Mouse (Mus musculus) limb, embryonic 11.5 days (tissue): ENCODE results near the gene Ank3. TPM values are rescaled to one million over a fixed set of nuclear protein-coding genes. Genes with fewer than 3 reads are reported as not detected.

Experiments used
- ATAC-seq: fragments of 200-750 bp; cut with Nextera tagmentation; 2 replicates; pipeline ENCODE4 v1.8.0; 2017; ENCODE audit warnings: low read depth; ENCODE audit not compliant: insufficient number of reproducible peaks, low FRiP score, low TSS enrichment
- DNase-seq: peaks from one replicate; pipeline ENCODE4 v3.0.0-alpha.2; 2015; ENCODE audit warnings: low spot score
- H3K27ac ChIP-seq: fragments of 300-500 bp; sonication (generic); replicated peaks from 2 replicates; pipeline ENCODE4 v1.5.1; 2014; ENCODE audit warnings: low read depth, mild to moderate bottlenecking, low read length
- H3K27me3 ChIP-seq: fragments of 300-500 bp; sonication (generic); 2 replicates; pipeline ENCODE4 v1.6.1; 2014; ENCODE audit warnings: mild to moderate bottlenecking, low read length, mixed read lengths; ENCODE audit not compliant: control insufficient read depth, insufficient read depth
- H3K36me3 ChIP-seq: fragments of 300-500 bp; sonication (generic); 2 replicates; pipeline ENCODE4 v1.6.1; 2014; ENCODE audit warnings: mild to moderate bottlenecking, low read length, moderate library complexity, mixed read lengths; ENCODE audit not compliant: control insufficient read depth, insufficient read depth
- H3K4me1 ChIP-seq: fragments of 300-500 bp; sonication (generic); 2 replicates; pipeline ENCODE4 v1.6.1; 2014; ENCODE audit warnings: low read length, mixed read lengths; ENCODE audit not compliant: control insufficient read depth, insufficient read depth
- H3K4me2 ChIP-seq: fragments of 300-500 bp; sonication (generic); 2 replicates; pipeline ENCODE4 v1.6.1; 2014; ENCODE audit warnings: low read depth, mild to moderate bottlenecking, moderate library complexity; ENCODE audit not compliant: severe bottlenecking
- H3K4me3 ChIP-seq: fragments of 300-500 bp; sonication (generic); 2 replicates; pipeline ENCODE4 v1.5.1; 2014; ENCODE audit warnings: low read depth, low read length
- H3K9ac ChIP-seq: fragments of 300-500 bp; sonication (generic); 2 replicates; pipeline ENCODE4 v1.6.1; 2014; ENCODE audit warnings: mild to moderate bottlenecking, low read length
- H3K9me3 ChIP-seq: fragments of 300-500 bp; sonication (generic); 2 replicates; pipeline ENCODE4 v1.6.1; 2016; ENCODE audit warnings: low read length; ENCODE audit not compliant: control insufficient read depth
- whole genome bisulfite sequencing: fragments of 180-500 bp; shearing (Covaris S2); extraction: QIAGEN DNeasy Blood & Tissue Kit; methylation state at CpG from one replicate; pipeline ENCODE4 v1.1.7; 2014; 5-methylcytosine and 5-hydroxymethylcytosine counted together
- polyA plus RNA-seq: library from polyadenylated mRNA; unstranded; fragments of >200 nt; fragmentation: Nextera tagmentation; extraction: Ambion mirVana; gene quantifications from 2 replicates; pipeline ENCODE4 v1.2.1, GENCODE M21; 2014

Ank3 gene
- polyA plus RNA-seq, 1 experiment from 2014 or later: 22.3 TPM

DNA sequence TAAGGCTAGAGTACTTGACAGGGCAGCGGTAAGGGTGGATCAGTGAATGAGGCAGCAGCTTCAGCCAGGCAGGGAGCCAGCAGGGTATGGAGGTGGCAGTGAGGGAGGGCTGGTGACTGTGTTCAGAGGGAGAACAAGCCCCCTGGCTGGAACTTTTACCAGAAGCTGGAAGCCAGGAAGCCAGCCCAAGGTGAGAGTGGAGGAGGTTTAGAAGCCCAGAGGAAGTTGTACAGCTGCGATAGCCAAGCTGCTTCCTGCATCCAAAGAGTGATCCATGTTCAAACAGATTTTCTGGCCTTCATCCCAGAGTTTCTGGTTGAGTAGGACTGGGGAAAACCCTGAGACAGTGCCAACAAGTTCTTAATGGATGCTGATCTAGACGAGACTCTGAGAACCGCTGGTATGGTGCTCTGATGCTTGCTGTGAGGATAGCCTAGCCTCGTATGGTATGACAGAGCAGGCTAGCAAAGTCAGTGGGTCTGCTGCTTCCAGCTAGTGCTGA lies 213.3 kb downstream of the Ank3 start:
- Histone ChIP-seq H3K4me3 (no peak overlapping the region), H3K27me3 (no peaks in the 10 kb centered on the region), H3K4me2 (no peak overlapping the region), H3K4me1 (no peaks in the 10 kb centered on the region; the same call in 1 of the 2 replicates), H3K9ac (no peak overlapping the region), H3K9me3 (no peaks in the 10 kb centered on the region), H3K27ac (no peak overlapping the region), H3K36me3 (no peaks in the 10 kb centered on the region)
- ATAC-seq (no peak), DNase-seq (no peak)
- WGBS: 84% methylated on average over 5 of the region's 5 CpGs

DNA sequence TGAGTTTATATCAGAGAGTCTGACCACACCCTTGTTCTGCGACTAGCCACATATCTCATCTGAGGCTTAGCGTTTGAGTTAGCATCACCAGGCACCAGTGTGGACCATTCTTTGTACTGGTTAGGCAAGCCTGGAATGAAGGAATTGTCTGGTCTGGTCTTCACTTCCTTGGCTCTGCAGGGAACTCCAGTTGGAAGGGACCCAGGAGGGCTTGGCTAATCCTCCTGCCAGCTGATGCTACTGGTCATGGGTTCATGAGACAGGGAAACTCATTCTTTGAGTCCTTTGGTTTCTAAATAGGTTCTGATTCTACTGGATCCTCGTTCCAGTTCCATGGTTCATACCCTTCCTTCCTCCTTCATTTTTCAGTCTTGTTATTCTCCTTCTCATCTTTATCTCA lies 218.4 kb downstream of the Ank3 start:
- no peak overlapping the region for H3K9ac ChIP-seq
- H3K4me1 ChIP-seq: no peaks in the 10 kb centered on the region; the same call in 1 of the 2 replicates
- H3K36me3 ChIP-seq: no peaks in the 10 kb centered on the region
- no peak for DNase-seq
- no peaks in the 10 kb centered on the region for H3K9me3 ChIP-seq
- no peak for ATAC-seq
- H3K4me3 ChIP-seq: no peak overlapping the region
- no peak overlapping the region for H3K4me2 ChIP-seq
- 89% methylated on average over 3 of the region's 3 CpGs for WGBS
- no peak overlapping the region for H3K27ac ChIP-seq
- H3K27me3 ChIP-seq: no peaks in the 10 kb centered on the region

DNA sequence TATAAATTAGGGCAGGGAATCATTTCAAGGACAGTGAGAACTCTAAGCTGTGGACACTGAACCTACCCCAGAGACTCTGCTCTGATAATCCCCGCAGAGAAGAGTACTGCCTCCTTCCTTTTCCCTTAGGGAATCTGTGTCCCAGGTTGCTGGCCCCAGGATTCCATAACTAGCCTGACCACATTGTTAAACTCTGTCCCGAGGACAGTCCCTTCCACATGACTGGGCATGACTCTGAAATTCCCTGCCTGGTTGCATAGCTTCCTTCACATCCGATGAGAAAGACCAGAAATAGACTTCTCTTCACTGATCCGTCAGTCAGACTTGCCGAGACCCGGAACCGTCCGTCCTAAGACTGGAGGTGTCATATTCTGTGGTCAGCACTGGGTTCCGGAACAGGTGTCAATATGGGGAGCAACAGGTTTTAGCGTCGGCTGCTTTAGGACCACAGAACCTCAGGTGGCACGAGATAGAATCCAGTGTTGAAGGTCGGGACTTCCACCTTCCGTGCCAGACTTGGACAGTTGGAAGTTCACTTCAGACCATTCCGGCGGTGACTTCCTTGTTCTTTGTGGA lies 219.1 kb downstream of the Ank3 start:
- H3K36me3 ChIP-seq: no peaks in the 10 kb centered on the region
- no peaks in the 10 kb centered on the region for H3K9me3 ChIP-seq
- 89% methylated on average over 16 of the region's 16 CpGs for WGBS
- no peak overlapping the region for H3K9ac ChIP-seq
- no peak overlapping the region for H3K27ac ChIP-seq
- H3K4me3 ChIP-seq: no peak overlapping the region
- H3K4me1 ChIP-seq: no peaks in the 10 kb centered on the region
- ATAC-seq (no peak), DNase-seq (no peak)
- H3K4me2 ChIP-seq: no peak overlapping the region
- no peaks in the 10 kb centered on the region for H3K27me3 ChIP-seq

DNA sequence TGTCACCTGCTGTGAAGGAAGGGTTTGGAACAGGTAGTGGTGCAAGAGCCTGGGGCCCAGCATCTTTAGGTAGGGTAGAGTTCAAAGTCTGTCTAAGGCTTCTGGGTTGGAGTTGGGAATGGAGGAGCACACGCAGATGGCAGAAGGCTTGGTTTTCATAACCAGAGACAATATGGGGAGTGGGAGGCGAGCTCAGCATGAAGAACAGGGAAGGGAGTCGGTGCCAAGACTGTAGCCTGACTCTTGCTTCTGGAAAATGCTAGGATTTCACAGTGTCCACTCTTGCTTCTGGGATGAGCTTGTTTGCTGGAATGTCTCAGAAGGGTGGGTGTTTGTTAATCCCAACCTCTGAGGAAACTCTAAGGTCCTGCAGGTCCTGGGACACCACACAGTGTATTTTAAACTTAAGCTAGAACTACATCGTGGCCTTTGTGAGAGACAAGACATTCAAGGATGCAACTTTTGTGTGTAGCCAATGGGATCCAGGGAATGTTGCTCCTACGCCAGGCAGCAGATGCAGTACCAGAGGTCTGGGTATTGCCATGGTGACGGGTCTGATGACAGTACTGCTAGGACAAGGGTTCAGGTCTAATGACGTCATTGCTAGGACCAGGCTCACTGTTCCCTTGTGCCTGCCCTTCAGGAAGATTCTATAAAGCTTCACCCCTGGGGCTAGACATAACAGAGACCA lies 222.3 kb downstream of the Ank3 start:
- Histone ChIP-seq H3K4me3 (no peak overlapping the region), H3K27ac (no peak overlapping the region), H3K4me1 (no peaks in the 10 kb centered on the region), H3K4me2 (no peak overlapping the region), H3K9ac (no peak overlapping the region), H3K36me3 (no peaks in the 10 kb centered on the region), H3K27me3 (no peaks in the 10 kb centered on the region), H3K9me3 (no peaks in the 10 kb centered on the region)
- no peak for ATAC-seq
- 81% methylated on average over 7 of the region's 7 CpGs for WGBS
- no peak for DNase-seq

DNA sequence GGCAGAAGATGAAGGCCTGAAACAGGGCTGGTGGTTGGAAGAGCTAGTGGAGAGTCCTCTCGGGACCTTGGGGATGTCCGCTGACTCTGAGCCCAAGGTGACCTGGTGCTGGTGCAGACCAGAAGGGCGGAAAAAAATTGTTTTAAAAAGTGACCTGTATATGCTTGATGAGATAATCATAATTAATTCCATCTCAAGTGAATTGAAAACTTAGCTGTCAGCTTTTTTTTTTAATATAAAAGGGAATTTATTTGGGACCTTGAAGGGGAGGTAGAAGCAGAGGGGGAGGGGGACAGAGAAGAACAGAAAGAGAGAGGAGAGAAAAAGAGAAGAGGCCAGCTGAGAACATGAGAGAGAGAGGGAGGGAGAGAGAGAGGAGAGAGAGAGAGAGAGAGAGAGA lies 229.2 kb downstream of the Ank3 start:
- Histone ChIP-seq H3K9ac (no peak overlapping the region), H3K36me3 (no peaks in the 10 kb centered on the region), H3K27ac (no peak overlapping the region), H3K4me2 (no peak overlapping the region), H3K4me3 (no peak overlapping the region), H3K27me3 (no peaks in the 10 kb centered on the region), H3K4me1 (no peaks in the 10 kb centered on the region), H3K9me3 (no peaks in the 10 kb centered on the region)
- 95% methylated on average over 3 of the region's 3 CpGs for WGBS
- DNase-seq (no peak), ATAC-seq (no peak)

DNA sequence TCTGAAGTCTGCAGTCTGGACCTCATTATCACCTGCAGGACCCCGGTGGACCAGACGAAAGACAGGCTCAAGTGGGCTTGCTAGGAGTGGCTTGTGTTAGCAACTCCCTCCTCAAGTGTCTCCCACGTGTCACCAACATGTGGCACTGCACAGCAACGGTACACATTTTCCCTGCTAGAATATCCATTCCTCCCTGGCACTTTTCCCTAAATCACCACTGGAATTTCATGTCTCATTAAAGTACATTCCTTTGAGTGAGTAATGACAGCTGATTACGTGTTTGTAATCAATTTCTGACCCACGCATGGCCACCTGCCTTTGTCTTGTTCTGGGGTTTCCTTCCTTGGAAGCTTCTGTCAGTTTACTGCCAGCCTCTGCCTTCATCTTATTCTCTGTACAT lies 230.2 kb downstream of the Ank3 start:
- Histone ChIP-seq H3K9me3 (no peaks in the 10 kb centered on the region), H3K4me1 (no peaks in the 10 kb centered on the region), H3K9ac (no peak overlapping the region), H3K4me2 (no peak overlapping the region), H3K27me3 (no peaks in the 10 kb centered on the region), H3K27ac (no peak overlapping the region), H3K4me3 (no peak overlapping the region), H3K36me3 (no peaks in the 10 kb centered on the region)
- 20% methylated on average over 6 of the region's 6 CpGs for WGBS
- DNase-seq (no peak), ATAC-seq (no peak)

DNA sequence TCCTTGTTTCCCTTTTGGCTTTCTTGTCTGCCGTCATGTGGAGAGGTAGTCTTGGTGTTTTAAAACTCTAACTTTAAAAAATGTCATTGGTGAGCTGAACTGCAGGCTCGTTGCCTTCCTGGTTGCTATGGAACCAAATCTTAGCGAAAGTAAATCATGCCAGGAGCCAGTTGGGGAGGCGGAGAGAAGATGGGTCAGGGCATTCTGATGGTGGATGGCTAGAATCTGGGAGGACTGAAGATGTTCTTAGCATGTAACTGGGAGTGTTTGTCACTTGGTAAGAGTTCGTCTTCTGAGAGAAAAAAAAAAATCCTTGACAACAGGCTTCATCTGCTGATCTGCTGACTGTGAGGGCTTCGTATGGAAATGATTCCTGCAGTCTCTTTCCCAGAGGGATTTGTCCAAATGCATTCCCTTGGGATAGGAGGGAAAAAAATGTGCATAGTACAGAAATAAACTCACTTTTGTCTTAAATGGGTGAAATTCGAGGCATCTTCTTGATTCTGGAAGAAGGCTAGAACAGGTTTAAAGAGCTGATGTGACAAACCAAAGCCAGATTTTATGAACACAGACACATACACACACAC lies 232.3 kb downstream of the Ank3 start:
- Histone ChIP-seq H3K9me3 (no peaks in the 10 kb centered on the region), H3K9ac (no peak overlapping the region), H3K4me3 (no peak overlapping the region), H3K4me2 (no peak overlapping the region), H3K27me3 (no peaks in the 10 kb centered on the region), H3K36me3 (no peaks in the 10 kb centered on the region), H3K27ac (no peak overlapping the region), H3K4me1 (no peaks in the 10 kb centered on the region)
- ATAC-seq (no peak), DNase-seq (no peak)
- WGBS: 49% methylated on average over 7 of the region's 7 CpGs

DNA sequence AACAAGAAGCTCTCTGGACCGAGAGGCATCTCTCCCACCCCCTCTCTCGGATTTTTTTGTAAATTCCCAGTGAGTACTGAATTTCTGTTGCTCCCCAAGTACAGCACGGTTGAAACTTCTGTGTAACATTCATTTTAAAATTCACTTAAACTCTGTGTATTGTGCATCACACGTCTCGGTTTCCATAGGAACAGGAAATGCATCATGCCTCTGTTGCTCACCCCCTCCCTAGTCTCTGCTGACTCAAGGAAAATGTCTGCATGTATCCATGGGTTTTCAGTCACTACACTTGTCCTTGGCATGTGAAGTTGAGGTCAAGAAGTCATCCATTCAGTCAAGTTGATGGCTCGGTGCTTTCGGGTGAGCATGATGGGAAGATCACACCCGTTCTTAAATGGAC lies 234.3 kb downstream of the Ank3 start:
- ATAC-seq (no peak), DNase-seq (no peak)
- Histone ChIP-seq H3K4me1 (no peaks in the 10 kb centered on the region), H3K9me3 (no peaks in the 10 kb centered on the region), H3K4me3 (no peak overlapping the region), H3K27me3 (no peaks in the 10 kb centered on the region), H3K27ac (no peak overlapping the region), H3K36me3 (no peaks in the 10 kb centered on the region), H3K9ac (no peak overlapping the region), H3K4me2 (no peak overlapping the region)
- WGBS: 89% methylated on average over 8 of the region's 8 CpGs
